Mouse (Mus musculus) C2C12 (cell line): ENCODE data around the gene Anks1.

Experiments
- CTCF ChIP-seq: IDR thresholded peaks from one replicate; pipeline ENCODE4 v1.5.1; 2011; ENCODE audit not compliant: control insufficient read depth, insufficient read depth, insufficient read length
- MYOD1 ChIP-seq: IDR thresholded peaks from one replicate; pipeline ENCODE4 v1.6.1; 2011; ENCODE audit warnings: low read depth; ENCODE audit not compliant: control insufficient read depth, insufficient read length
- USF1 ChIP-seq: IDR thresholded peaks from one replicate; pipeline ENCODE4 v1.6.1; 2011; ENCODE audit warnings: low read depth, mild to moderate bottlenecking, control low read depth, moderate library complexity

DNA sequence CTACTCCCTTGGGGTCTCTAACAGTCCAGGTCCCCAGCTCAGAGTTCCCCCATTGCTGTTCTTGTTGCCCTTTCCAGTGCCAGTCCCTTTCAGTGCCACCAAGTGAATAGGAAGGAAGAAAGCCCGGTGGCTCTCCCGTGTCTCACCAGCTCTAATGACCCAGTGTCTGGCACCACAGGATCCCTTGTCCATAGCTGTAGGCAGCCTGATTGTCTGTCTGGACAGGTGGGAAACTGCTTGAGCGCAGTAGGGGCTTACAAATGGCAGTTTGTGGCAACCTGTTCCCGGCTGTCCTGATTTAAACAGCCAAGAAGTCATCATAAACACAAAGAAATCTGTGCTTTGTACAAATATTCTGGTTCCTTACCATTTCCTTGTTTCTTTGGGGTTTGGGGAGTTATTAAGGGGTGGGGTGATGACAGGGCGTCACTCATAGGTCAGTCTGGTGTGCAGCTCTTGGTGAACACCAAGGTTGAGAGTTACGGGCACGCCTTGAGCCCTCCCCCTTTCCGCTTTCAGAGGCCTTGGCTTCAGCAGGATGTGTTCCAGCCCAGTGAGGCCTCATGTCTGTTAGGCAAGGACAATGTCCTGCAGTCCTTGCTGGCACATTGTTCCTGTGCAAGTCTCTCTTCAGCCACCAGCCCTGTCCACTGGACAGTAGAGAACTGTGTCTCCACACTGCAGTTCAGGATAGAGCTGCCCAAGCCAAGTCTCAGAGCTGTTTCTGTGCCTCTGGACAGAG, 107.1 kb downstream of the Anks1 start:
- TF ChIP-seq CTCF: no peak
- TF ChIP-seq USF1: no peak
- TF ChIP-seq MYOD1: no peak
